Mouse (Mus musculus) embryonic fibroblast, embryonic 13.5 days (primary cell): ENCODE results near the gene Ttc13.

ENCODE experiments used
- CTCF ChIP-seq: IDR thresholded peaks from 2 replicates; pipeline ENCODE4 v1.5.1; 2011; ENCODE audit warnings: mild to moderate bottlenecking, control low read depth, low read length, moderate library complexity, borderline replicate concordance; ENCODE audit not compliant: insufficient read depth
- POLR2A ChIP-seq: IDR thresholded peaks from 2 replicates; pipeline ENCODE4 v1.6.1; 2011; ENCODE audit warnings: low read depth, mild to moderate bottlenecking, control low read depth, low read length, moderate library complexity

DNA sequence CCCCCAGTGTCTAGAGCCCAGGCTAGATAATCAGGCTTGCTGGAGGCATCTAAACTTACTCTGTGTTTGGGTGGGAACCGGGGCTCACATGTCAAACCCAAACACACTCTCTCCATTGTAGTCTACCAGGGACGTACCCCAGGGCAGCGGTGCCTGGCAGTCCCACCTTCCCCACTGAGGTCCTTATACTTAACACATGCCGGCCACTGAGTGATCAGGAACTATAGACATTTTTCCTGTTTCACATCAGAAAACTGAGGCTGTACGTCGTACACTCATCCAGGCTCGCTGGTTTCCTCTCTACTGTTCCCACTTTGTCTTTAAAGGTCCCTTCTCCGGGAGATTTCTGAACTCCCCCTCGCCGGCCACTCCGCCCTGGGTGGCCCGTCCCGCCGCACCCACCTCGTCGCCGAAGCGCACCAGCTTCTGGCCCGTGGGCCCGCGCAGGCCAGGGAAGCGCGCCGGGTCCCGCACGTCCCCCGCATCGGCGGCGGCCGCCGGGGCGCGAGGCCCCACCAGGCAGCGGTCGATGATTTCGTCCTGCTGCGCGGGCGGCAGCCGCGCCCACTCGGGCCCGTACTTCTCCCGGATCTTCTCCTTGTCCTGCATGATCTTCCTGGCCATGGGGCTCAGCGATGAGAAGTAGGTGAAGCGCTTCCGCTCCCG, 59.2 kb downstream of the Ttc13 start:
- TF ChIP-seq CTCF (no peak), POLR2A (0 out of 2 replicates have a peak, but pooled peaks have one; percentile 15)
